Mouse (Mus musculus): ENCODE measurements around the gene Ctnnd2.

The Ctnnd2 gene

DNA sequence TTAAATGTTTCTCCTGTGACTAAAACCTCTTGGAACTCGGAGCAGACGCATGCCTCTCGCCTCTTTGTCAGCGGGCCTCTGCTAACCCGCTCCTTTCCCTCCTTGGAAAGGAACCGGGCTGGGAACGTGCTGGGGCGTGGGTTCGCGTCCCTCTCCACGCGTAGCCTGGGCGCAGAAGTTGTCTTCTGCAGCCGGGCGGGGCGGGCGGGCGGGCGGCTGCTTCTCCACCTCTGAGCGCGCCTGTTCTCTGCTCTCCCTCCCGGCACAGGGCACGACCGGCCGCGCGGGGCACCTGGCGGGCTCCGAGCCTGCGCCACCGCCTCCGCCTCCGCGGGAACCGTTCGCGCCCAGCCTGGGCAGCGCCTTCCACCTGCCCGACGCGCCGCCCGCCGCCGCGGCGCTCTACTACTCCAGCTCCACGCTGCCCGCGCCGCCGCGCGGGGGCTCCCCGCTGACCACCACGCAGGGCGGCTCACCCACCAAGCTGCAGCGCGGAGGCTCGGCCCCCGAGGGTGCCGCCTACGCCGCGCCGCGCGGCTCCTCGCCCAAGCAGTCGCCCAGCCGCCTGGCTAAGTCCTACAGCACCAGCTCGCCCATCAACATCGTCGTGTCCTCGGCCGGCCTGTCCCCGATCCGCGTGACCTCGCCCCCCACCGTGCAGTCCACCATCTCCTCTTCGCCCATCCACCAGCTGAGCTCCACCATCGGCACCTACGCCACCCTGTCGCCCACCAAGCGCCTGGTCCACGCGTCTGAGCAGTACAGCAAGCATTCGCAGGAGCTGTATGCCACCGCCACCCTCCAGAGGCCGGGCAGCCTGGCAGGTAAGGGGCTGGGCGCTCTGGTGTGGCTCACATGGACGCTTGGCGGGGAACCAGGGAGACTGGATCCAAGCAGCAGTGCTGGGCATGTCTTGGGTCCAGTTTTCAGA is 474.4 kb downstream of the Ctnnd2 start:
- DNase-seq (ENCODE audit: low spot score in 2 of 2), result peak; percentile 6 to 25

- DNase-seq (ENCODE audit: low spot score in 2 of 2), result no peak
These were observed 475.4 kb downstream of the Ctnnd2 start for GRCm38 (mm10) chr15:30647679-30648311.

DNA sequence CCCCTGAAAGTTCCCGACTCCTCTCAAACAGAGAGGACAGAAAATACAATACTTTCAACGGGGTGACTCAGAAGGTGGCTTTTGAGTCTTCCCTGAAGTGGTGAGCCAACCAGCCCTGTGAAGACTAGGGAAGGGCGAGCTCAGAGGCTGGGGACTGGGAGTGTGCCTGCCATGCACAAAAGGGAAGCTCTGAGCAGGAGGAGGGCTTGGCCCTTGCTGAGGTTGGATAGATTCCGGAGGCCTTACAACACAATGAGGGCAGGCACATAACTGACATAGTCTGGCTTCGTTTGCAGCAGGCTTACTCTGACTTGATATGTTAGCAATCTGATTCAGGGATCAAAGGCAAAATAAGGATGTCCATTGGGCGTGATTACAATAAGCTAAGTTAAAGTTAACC is 477.6 kb downstream of the Ctnnd2 start:
- no peak for DNase-seq (ENCODE audit: low spot score in 2 of 2)

GRCm38 (mm10) chr15:30655433-30655832 is 483.0 kb downstream of the Ctnnd2 start:
- DNase-seq (ENCODE audit: low spot score in 2 of 2), result no peak

GRCm38 (mm10) chr15:30657588-30657987 is 485.2 kb downstream of the Ctnnd2 start:
- DNase-seq (ENCODE audit: low spot score in 2 of 2), result no peak

DNA sequence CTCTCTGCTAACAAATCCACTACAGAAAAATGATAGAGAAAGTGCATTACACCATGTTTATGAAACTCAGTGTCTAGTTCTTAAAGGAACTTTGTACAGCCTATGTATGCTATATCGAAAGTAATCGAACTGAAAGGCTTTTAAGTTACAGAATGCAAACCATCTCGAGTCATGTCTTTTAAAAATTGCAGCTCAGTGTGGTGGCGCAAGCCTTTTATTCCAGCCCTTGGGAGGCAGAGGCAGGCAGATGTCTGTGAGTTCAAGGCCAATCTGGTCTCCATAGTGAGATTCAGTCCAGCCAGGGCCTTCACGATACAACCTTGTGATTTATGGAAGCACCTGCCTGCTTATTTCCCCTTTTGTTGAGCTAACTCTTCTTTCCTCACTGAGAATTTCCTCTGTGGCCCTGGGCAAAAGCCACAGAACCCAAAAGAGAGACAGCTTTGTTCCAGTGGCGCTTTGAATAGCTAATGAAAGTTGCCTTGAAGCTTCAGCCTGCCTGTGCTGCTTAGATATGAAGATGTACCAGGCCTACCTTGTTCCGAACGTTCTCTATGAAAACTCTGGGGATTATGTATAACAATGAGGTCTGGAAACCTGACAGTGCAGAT is 488.3 kb downstream of the Ctnnd2 start:
- no peak for DNase-seq (ENCODE audit: low spot score in 2 of 2)

DNA sequence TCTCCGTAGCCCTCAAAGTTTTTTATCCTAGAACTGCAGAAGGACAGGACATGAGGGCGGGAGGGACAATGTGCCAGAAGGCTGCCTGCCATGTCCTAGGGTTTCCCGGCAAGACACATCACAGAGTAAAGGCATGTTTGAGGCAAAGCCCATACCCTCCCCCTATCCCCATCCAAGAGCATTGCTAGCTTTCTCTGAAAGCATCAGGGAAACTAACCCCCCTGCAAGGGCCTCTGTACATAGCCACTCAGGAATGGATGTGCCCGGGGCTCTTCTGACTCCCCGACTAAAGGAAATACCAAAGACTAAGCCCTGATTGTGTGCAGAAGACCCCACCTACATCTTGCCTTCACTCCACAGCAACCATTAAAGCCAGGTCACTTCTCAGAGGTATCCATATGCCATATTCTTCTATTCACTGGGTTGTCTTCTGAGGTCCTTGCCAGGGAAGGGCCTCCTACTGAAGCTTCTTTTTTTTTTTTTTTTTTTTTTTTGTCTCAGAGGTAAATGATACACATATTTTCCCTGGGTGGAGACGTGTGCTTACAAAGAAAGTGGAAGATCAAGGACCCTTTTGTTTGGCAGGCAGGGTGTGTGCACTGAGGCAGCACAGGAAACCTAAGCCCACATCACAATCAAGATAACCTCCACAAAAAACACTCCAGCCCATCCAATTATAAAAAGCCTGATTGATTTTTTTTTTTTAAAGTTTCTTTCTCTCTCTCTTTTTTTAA is 489.5 kb downstream of the Ctnnd2 start:
- DNase-seq (ENCODE audit: low spot score in 2 of 2), result no peak

- no peak for DNase-seq (ENCODE audit: low spot score in 2 of 2)
These were observed 495.6 kb downstream of the Ctnnd2 start for GRCm38 (mm10) chr15:30667819-30668587.

GRCm38 (mm10) chr15:30681939-30682338 is 509.5 kb downstream of the Ctnnd2 start:
- DNase-seq (ENCODE audit: low spot score in 2 of 2), result no peak

DNA sequence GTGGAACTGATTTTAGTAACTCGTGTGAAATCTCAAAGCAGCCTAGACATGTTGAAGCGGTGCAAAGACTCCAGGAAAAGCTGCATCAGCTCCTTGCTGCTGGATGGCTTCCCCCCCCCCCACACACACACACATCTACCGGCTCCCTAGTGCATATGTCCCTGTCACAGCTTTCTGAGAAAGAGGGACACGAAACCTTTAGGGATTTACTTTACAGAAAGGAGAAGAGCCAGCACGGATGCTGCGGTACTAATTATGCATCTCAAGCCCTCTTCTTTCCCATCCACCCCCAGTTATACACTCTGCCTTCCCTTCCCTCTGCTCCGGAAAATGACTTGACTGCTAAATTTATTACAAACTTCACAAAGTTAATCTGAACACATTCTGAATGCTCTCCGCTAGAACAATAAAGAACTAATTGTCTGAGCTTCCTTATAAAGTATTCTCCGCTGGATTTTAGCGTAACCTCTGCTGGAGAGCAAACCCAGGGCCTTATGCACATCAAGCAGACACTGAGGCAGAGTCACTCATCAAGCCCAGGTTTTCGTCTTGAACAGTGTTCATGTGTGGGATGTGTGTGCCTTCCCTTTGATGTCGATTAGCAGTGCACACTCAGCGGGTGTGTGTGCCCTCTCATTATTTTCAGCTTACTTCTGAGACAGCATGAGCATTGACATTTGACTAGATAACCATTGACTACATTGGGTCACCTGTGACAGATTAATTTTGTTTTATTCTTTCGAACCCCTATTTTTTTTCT is 510.1 kb downstream of the Ctnnd2 start:
- no peak for DNase-seq (ENCODE audit: low spot score in 2 of 2)

- no peak for DNase-seq (ENCODE audit: low spot score in 2 of 2)
These were observed 514.1 kb downstream of the Ctnnd2 start for GRCm38 (mm10) chr15:30686206-30687101.

DNA sequence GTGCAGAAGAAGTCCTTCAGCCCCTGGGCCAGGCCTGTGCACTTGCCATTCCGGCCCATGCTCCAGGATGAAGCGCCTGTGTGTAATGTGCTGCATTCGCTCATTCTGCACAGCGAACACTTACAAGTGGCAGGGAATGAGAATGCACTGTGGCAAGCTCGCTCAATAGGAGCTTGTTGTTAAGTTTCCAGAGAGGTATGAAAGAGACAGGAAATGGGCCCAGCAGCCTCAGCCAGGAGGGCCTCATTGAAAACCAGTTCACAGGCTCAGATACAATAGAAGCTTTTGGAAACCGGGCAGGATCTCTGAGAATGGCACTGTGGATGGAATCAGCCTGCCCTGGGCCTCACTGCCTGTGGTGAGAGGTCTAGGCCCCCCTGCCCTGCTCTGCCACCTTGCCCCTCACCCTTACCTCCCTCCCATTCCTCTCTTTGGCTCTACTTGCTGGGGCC is 521.4 kb downstream of the Ctnnd2 start:
- no peak for DNase-seq (ENCODE audit: low spot score in 2 of 2)

GRCm38 (mm10) chr15:30694286-30694685 is 521.9 kb downstream of the Ctnnd2 start:
- no peak for DNase-seq (ENCODE audit: low spot score in 2 of 2)

DNA sequence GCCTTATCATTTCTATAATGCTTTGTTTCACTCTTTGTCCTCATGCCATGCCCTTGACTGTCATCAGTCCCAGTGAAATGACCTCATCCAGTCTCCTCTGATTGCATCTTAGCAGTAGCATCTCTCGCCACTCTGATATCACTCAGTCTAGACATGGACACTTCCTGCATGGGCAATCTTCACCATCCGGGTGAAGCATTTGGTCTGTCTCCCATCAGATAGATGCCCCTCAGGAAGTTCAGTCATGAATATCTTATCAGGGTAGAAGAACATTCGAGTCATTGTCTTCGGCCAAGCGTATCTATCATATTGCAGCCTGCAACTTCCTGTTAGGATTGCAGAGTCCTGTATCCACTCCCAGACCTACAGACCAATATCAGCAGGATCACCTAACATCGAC is 523.5 kb downstream of the Ctnnd2 start:
- DNase-seq (ENCODE audit: low spot score in 2 of 2), result no peak

GRCm38 (mm10) chr15:30697356-30697755 is 525.0 kb downstream of the Ctnnd2 start:
- no peak for DNase-seq (ENCODE audit: low spot score in 2 of 2)

- no peak for DNase-seq (ENCODE audit: low spot score in 2 of 2)
These were observed 528.4 kb downstream of the Ctnnd2 start for GRCm38 (mm10) chr15:30700762-30701161.

DNA sequence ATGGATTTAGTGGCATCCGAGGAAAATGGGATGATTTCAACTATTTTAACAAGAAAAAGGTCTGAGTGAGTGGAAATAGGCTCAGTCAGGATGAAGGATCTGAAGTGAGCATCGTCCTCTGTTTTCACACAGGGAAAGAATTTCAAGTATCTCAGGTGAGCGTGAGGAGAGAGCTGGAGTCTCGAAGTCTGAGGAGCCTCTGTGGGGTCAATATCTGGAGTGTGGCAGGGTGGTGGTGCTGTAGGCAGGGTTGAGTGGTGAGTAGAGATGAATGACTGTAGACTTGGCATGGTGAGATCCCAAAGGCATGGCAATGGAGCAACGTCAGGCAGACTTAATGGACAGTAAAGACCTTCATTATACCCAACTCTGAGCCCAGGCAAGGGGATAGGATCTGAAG is 529.2 kb downstream of the Ctnnd2 start:
- no peak for DNase-seq (ENCODE audit: low spot score in 2 of 2)

DNA sequence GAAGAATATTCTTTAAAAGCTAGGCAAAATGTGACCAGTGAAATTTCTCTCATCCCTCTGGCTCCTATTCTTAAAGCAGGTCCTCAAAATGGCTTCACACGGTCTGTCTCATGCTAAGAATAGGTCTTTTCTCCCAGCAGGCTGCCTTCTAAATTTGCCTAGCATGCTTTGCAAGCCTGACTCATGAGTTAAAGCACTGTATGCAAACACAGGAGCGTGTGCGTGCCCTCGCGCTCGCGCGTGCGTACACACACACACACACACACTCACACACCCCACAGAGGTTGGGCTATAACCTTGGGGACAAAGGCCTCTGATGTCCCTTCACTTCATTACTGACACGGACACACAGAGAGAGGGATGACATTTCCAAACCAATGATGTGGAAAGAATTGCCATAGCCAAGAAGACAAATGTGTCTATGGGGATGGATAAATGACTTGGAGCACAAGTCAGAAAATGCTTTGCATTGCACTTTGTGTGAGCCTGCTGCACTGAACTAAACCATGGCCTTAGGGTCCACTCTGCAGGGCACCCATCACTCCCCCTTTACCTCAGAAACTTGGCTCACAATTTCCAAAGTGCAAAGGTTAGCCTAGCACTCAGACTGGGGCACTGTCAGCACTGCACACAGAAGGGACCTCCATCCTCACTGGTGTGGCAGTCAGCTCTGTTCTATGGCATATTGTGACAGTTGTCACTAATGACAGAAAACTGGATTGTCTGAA is 536.8 kb downstream of the Ctnnd2 start:
- DNase-seq (ENCODE audit: low spot score in 2 of 2), result no peak

- no peak for DNase-seq (ENCODE audit: low spot score in 2 of 2)
These were observed 537.3 kb downstream of the Ctnnd2 start for GRCm38 (mm10) chr15:30709754-30710105.
